Mouse (Mus musculus): ENCODE measurements around the gene Rfc1.
"Not testable (repeated sequence)": the region's sequence is repeated elsewhere in the genome, so short reads cannot be mapped to it uniquely, and the experiment has no call there.

Rfc1 gene

GRCm38 (mm10) chr5:65299623-65300022 is 35.8 kb downstream of the Rfc1 start:
- DNase-seq (ENCODE audit: low spot score in 2 of 2), result not testable (repeated sequence)

- DNase-seq (ENCODE audit: low spot score in 2 of 2), result no peak
Measured at GRCm38 (mm10) chr5:65298167-65298950, 37.1 kb downstream of the Rfc1 start.

- DNase-seq (ENCODE audit: low spot score in 2 of 2), result no peak
Measured at GRCm38 (mm10) chr5:65294270-65294669, 41.2 kb downstream of the Rfc1 start.

GRCm38 (mm10) chr5:65293627-65294026 is 41.8 kb downstream of the Rfc1 start:
- no peak for DNase-seq (ENCODE audit: low spot score in 2 of 2)

GRCm38 (mm10) chr5:65289009-65289408 is 46.5 kb downstream of the Rfc1 start:
- DNase-seq (ENCODE audit: low spot score in 2 of 2), result not testable (repeated sequence)

- no peak for DNase-seq (ENCODE audit: low spot score in 2 of 2)
Measured at GRCm38 (mm10) chr5:65287751-65288701, 47.4 kb downstream of the Rfc1 start.

- DNase-seq (ENCODE audit: low spot score in 2 of 2), result no peak
Measured at GRCm38 (mm10) chr5:65284171-65284570, 51.3 kb downstream of the Rfc1 start.

- no peak for DNase-seq (ENCODE audit: low spot score in 2 of 2)
Measured at GRCm38 (mm10) chr5:65281216-65281615, 54.3 kb downstream of the Rfc1 start.

GRCm38 (mm10) chr5:65279133-65279651 is 56.3 kb downstream of the Rfc1 start:
- no peak for DNase-seq (ENCODE audit: low spot score in 2 of 2)

- no peak for DNase-seq (ENCODE audit: low spot score in 2 of 2)
Measured at GRCm38 (mm10) chr5:65273966-65274365, 61.5 kb downstream of the Rfc1 start.

- DNase-seq (ENCODE audit: low spot score in 2 of 2), result no peak
Measured at GRCm38 (mm10) chr5:65257910-65258505, 77.5 kb downstream of the Rfc1 start.

GRCm38 (mm10) chr5:65250185-65250855 is 85.2 kb downstream of the Rfc1 start:
- no peak for DNase-seq (ENCODE audit: low spot score in 2 of 2)

- DNase-seq (ENCODE audit: low spot score in 2 of 2), result no peak
Measured at GRCm38 (mm10) chr5:65247296-65247695, 88.2 kb downstream of the Rfc1 start.

GRCm38 (mm10) chr5:65242740-65243139 is 92.7 kb downstream of the Rfc1 start:
- DNase-seq (ENCODE audit: low spot score in 2 of 2), result no peak

- no peak for DNase-seq (ENCODE audit: low spot score in 2 of 2)
Measured at GRCm38 (mm10) chr5:65231289-65232003, 104.0 kb downstream of the Rfc1 start.

GRCm38 (mm10) chr5:65224056-65224455 is 111.4 kb downstream of the Rfc1 start:
- DNase-seq (ENCODE audit: low spot score in 2 of 2), result no peak

GRCm38 (mm10) chr5:65221037-65221436 is 114.4 kb downstream of the Rfc1 start:
- no peak for DNase-seq (ENCODE audit: low spot score in 2 of 2)

GRCm38 (mm10) chr5:65217305-65218269 is 117.9 kb downstream of the Rfc1 start:
- DNase-seq (ENCODE audit: low spot score in 2 of 2), result no peak

GRCm38 (mm10) chr5:65213321-65213720 is 122.1 kb downstream of the Rfc1 start:
- peak in 1 of 2 experiments; percentile 18 for DNase-seq (ENCODE audit: low spot score in 2 of 2)

All from heart, adult 9 months (tissue).